Mouse (Mus musculus) embryonic facial prominence, embryonic 14.5 days (tissue): Measurements from ENCODE around the gene Obscn. TPM values are rescaled to one million over a fixed set of nuclear protein-coding genes. Genes with fewer than 3 reads are reported as not detected.

Experiments used
- ATAC-seq: fragments of 200-750 bp; cut with Nextera tagmentation; 2 replicates; pipeline ENCODE4 v1.8.0; 2017; ENCODE audit warnings: low read depth, moderate number of reproducible peaks, moderate TSS enrichment
- DNase-seq: peaks from one replicate; pipeline ENCODE4 v3.0.0-alpha.2; 2015; ENCODE audit warnings: low spot score
- H3K27ac ChIP-seq: fragments of 300-500 bp; sonication (generic); replicated peaks from 2 replicates; pipeline ENCODE4 v1.5.1; 2014; ENCODE audit warnings: low read depth, mild to moderate bottlenecking, low read length, moderate library complexity
- H3K27me3 ChIP-seq: fragments of 300-500 bp; sonication (generic); replicated peaks from 2 replicates; pipeline ENCODE4 v1.6.1; 2014; ENCODE audit warnings: low read length; ENCODE audit not compliant: control insufficient read depth, insufficient read depth
- H3K36me3 ChIP-seq: fragments of 300-500 bp; sonication (generic); 2 replicates; pipeline ENCODE4 v1.6.1; 2014; ENCODE audit warnings: low read length, mixed read lengths; ENCODE audit not compliant: control insufficient read depth, insufficient read depth
- H3K4me1 ChIP-seq: fragments of 300-500 bp; sonication (generic); 2 replicates; pipeline ENCODE4 v1.6.1; 2014; ENCODE audit warnings: antibody characterized with exemption, low read length; ENCODE audit not compliant: control insufficient read depth, insufficient read depth
- H3K4me2 ChIP-seq: fragments of 300-500 bp; sonication (generic); 2 replicates; pipeline ENCODE4 v1.6.1; 2014; ENCODE audit warnings: low read depth, mild to moderate bottlenecking, low read length, moderate library complexity, mixed read lengths
- H3K4me3 ChIP-seq: fragments of 300-500 bp; sonication (generic); 2 replicates; pipeline ENCODE4 v1.5.1; 2014; ENCODE audit warnings: low read depth, mild to moderate bottlenecking, low read length
- H3K9ac ChIP-seq: fragments of 300-500 bp; sonication (generic); 2 replicates; pipeline ENCODE4 v1.6.1; 2014; ENCODE audit warnings: low read depth, mild to moderate bottlenecking, low read length, moderate library complexity, mixed read lengths
- H3K9me3 ChIP-seq: fragments of 300-500 bp; sonication (generic); 2 replicates; pipeline ENCODE4 v1.6.1; 2016; ENCODE audit warnings: low read length; ENCODE audit not compliant: control insufficient read depth
- whole genome bisulfite sequencing: fragments of 180-500 bp; shearing (Covaris S2); extraction: QIAGEN DNeasy Blood & Tissue Kit; methylation state at CpG from one replicate; pipeline ENCODE4 v1.1.7; 2014; 5-methylcytosine and 5-hydroxymethylcytosine counted together
- polyA plus RNA-seq: library from polyadenylated mRNA; unstranded; fragments of >200 nt; fragmentation: Nextera tagmentation; extraction: Ambion mirVana; gene quantifications from 2 replicates; pipeline ENCODE4 v1.2.1, GENCODE M21; 2014

Gene Obscn
- polyA plus RNA-seq, 1 experiment from 2014 or later = 9.2 TPM

GRCm38 (mm10) chr11:58979183-58979582 lies 157.0 kb downstream of the Obscn start:
- Histone ChIP-seq H3K36me3 (peaks cover 25% of the 10 kb centered on the region), H3K4me3 (peak overlapping the region; percentile 100), H3K4me1 (peaks cover 20% of the 10 kb centered on the region), H3K4me2 (peak overlapping the region; percentile 98), H3K9me3 (no peaks in the 10 kb centered on the region), H3K27me3 (no peaks in the 10 kb centered on the region), H3K27ac (no peak overlapping the region), H3K9ac (peak overlapping the region; percentile 93)
- 71% methylated on average over 3 of the region's 3 CpGs for WGBS
- DNase-seq = no peak
- no peak for ATAC-seq

DNA sequence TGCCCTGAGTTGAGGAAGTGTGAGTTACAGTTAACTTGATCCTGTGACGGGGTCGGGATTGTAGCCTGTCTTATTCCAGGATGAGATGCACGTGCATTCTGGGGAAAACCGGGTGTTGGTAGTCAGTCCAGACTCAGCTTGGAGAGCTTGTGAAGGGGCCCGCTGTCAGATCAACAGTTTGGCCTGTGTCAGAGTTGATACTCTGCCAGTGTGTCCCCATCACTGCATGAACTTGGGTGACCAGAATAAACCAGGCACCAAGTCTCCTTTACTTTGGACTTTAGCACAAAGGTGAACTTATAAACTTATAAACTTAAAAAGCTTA lies 157.5 kb downstream of the Obscn start:
- H3K36me3 ChIP-seq = peaks cover 20% of the 10 kb centered on the region
- H3K9ac ChIP-seq = peak overlapping the region; percentile 93
- DNase-seq (no peak), ATAC-seq (no peak)
- H3K4me3 ChIP-seq = peak overlapping the region; percentile 100
- peaks cover 20% of the 10 kb centered on the region for H3K4me1 ChIP-seq
- peak overlapping the region; percentile 98 for H3K4me2 ChIP-seq
- H3K27me3 ChIP-seq = no peaks in the 10 kb centered on the region
- no peaks in the 10 kb centered on the region for H3K9me3 ChIP-seq
- H3K27ac ChIP-seq = no peak overlapping the region
- 7% methylated on average over 5 of the region's 5 CpGs for WGBS

GRCm38 (mm10) chr11:58978027-58978705 lies 158.0 kb downstream of the Obscn start, which contains the start of gene Trim11:
TSS of gene Trim11 (plus strand) at chr11:58978093.
- Histone ChIP-seq H3K4me1 (peaks cover 20% of the 10 kb centered on the region), H3K4me2 (peak within 1 kb of the TSS; percentile 98), H3K36me3 (peaks cover 18% of the 10 kb centered on the region), H3K9ac (peak within 1 kb of the TSS; percentile 93), H3K27ac (peak within 1 kb of the TSS; percentile 75), H3K27me3 (no peaks in the 10 kb centered on the region), H3K4me3 (peak within 1 kb of the TSS; percentile 100), H3K9me3 (no peaks in the 10 kb centered on the region)
- WGBS = 0% methylated on average over 60 of the region's 64 CpGs
- ATAC-seq (peak; percentile 69), DNase-seq (peak; percentile 90)

- Histone ChIP-seq H3K4me3 (peak overlapping the region; percentile 100), H3K9ac (peak overlapping the region; percentile 93), H3K4me2 (peak overlapping the region; percentile 98), H3K36me3 (peaks cover 14% of the 10 kb centered on the region), H3K27me3 (no peaks in the 10 kb centered on the region), H3K9me3 (no peaks in the 10 kb centered on the region), H3K27ac (peak overlapping the region; percentile 75), H3K4me1 (peaks cover 20% of the 10 kb centered on the region)
- DNase-seq = no peak
- 0% methylated on average over 21 of the region's 21 CpGs for WGBS
- no peak for ATAC-seq
Measured at GRCm38 (mm10) chr11:58977607-58978026, 158.6 kb downstream of the Obscn start.

- Histone ChIP-seq H3K36me3 (peaks cover 13% of the 10 kb centered on the region; the same call in 1 of the 2 replicates), H3K27me3 (no peaks in the 10 kb centered on the region), H3K9ac (peak overlapping the region; percentile 93), H3K9me3 (no peaks in the 10 kb centered on the region), H3K27ac (peak overlapping the region; percentile 75), H3K4me2 (peak overlapping the region; percentile 98), H3K4me3 (peak overlapping the region; percentile 100), H3K4me1 (peaks cover 20% of the 10 kb centered on the region)
- DNase-seq (no peak), ATAC-seq (no peak)
- WGBS = under 1% methylated on average over 17 of the region's 29 CpGs
Measured at GRCm38 (mm10) chr11:58977150-58977549, 159.1 kb downstream of the Obscn start.

- ATAC-seq (no peak), DNase-seq (no peak)
- H3K4me2 ChIP-seq = no peak overlapping the region
- H3K4me3 ChIP-seq = no peak overlapping the region
- no peaks in the 10 kb centered on the region for H3K27me3 ChIP-seq
- no peak overlapping the region for H3K9ac ChIP-seq
- peaks cover 9% of the 10 kb centered on the region; the same call in 1 of the 2 replicates for H3K4me1 ChIP-seq
- WGBS = 85% methylated on average over 3 of the region's 3 CpGs
- no peak overlapping the region for H3K27ac ChIP-seq
- H3K36me3 ChIP-seq = peaks cover 26% of the 10 kb centered on the region; the same call in 1 of the 2 replicates
- H3K9me3 ChIP-seq = no peaks in the 10 kb centered on the region
Measured at GRCm38 (mm10) chr11:58974414-58974813, 161.8 kb downstream of the Obscn start.

GRCm38 (mm10) chr11:58971796-58972195 lies 164.4 kb downstream of the Obscn start:
- ATAC-seq = no peak

DNA sequence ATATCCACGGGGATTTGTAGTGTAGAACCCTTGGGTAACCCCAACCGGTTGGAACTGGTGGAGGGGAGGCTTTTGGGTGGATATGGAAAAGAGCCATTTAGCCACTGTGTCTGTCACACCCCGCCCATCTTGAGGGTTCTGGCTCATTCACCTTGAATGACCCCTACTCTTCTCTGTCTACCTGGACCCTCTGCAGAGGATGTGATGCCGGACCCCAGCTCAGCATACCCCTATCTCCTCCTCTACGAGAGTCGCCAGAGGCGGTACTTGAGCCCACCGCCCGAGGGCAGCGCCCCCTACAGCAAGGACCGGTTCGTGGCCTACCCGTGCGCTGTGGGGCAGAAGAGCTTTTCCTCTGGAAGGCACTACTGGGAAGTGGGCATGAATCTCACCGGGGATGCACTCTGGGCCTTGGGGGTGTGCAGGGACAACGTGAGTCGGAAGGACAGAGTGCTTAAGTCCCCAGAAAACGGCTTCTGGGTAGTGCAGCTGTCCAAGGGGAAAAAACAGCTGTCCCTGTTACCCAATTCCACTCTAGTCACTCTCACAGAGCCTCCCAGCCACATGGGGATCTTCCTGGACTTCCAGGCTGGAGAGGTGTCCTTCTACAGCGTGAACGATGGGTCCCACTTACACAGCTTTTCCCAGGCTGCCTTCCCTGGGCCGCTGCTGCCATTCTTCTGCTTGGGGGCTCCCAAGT lies 165.2 kb downstream of the Obscn start:
- H3K9me3 ChIP-seq = no peaks in the 10 kb centered on the region
- ATAC-seq (0 out of 2 replicates have a peak, but pooled peaks have one; percentile 15), DNase-seq (no peak)
- no peak overlapping the region for H3K9ac ChIP-seq
- no peaks in the 10 kb centered on the region for H3K27me3 ChIP-seq
- H3K4me1 ChIP-seq = no peaks in the 10 kb centered on the region
- H3K36me3 ChIP-seq = peaks cover 35% of the 10 kb centered on the region; the same call in 1 of the 2 replicates
- H3K27ac ChIP-seq = no peak overlapping the region
- WGBS = 88% methylated on average over 21 of the region's 21 CpGs
- H3K4me2 ChIP-seq = no peak overlapping the region
- H3K4me3 ChIP-seq = no peak overlapping the region

More at GRCm38 (mm10) chr11:58971796-58972195, 164.4 kb downstream of the Obscn start:
- no peak for DNase-seq
- peaks cover 35% of the 10 kb centered on the region; the same call in 1 of the 2 replicates for H3K36me3 ChIP-seq
- no peaks in the 10 kb centered on the region; the same call in 1 of the 2 replicates for H3K4me1 ChIP-seq
- H3K4me2 ChIP-seq = no peak overlapping the region
- H3K9ac ChIP-seq = no peak overlapping the region
- H3K4me3 ChIP-seq = no peak overlapping the region
- 94% methylated on average over 3 of the region's 3 CpGs for WGBS
- H3K9me3 ChIP-seq = no peaks in the 10 kb centered on the region
- no peaks in the 10 kb centered on the region for H3K27me3 ChIP-seq
- no peak overlapping the region for H3K27ac ChIP-seq
